Mouse (Mus musculus): Measurements from ENCODE around the gene Adam17. TPM values are rescaled to one million over a fixed set of nuclear protein-coding genes. Genes with fewer than 3 reads are reported as not detected.

Gene Adam17
- polyA plus RNA-seq, 1 experiment from 2014 or later = 39.8 TPM

Other genes starting within 250 kb of the Adam17 start
- 84.8 and 100 TPM in 2 replicates for gene Cpsf3, start 88.2 kb downstream of the Adam17 start, polyA plus RNA-seq (2014; fragmentation: Nextera tagmentation; extraction: Ambion mirVana)
- 54.0 and 54.2 TPM in 2 replicates for gene Itgb1bp1, start 87.3 kb downstream of the Adam17 start, polyA plus RNA-seq (2014; fragmentation: Nextera tagmentation; extraction: Ambion mirVana)
- 45.1 and 49.4 TPM in 2 replicates for gene Iah1, start 57.2 kb downstream of the Adam17 start, polyA plus RNA-seq (2014; fragmentation: Nextera tagmentation; extraction: Ambion mirVana)
- gene Ywhaq, start 44.0 kb upstream of the Adam17 start, polyA plus RNA-seq (2014; fragmentation: Nextera tagmentation; extraction: Ambion mirVana) = 556 and 667 TPM in 2 replicates

Measured in embryonic facial prominence, embryonic 14.5 days (tissue).